Mouse (Mus musculus) stomach, embryonic 14.5 days (tissue): ENCODE results near the gene Ezh1. TPM values are rescaled to one million over a fixed set of nuclear protein-coding genes. Genes with fewer than 3 reads are reported as not detected.

Experiments used
- ATAC-seq: fragments of 200-750 bp; cut with Nextera tagmentation; 2 replicates; pipeline ENCODE4 v1.8.0; 2017; ENCODE audit warnings: low read depth, moderate TSS enrichment; ENCODE audit not compliant: insufficient number of reproducible peaks, insufficient read depth, low FRiP score
- H3K27ac ChIP-seq: fragments of 300-500 bp; sonication (generic); 2 replicates; pipeline ENCODE4 v1.5.1; 2014; ENCODE audit warnings: mild to moderate bottlenecking, low read length, moderate library complexity, mixed read lengths
- H3K27me3 ChIP-seq: fragments of 300-500 bp; sonication (generic); 2 replicates; pipeline ENCODE4 v1.6.1; 2014; ENCODE audit warnings: low read length, control low read depth, mixed read lengths; ENCODE audit not compliant: control insufficient read depth, insufficient read depth
- H3K36me3 ChIP-seq: fragments of 300-500 bp; sonication (generic); 2 replicates; pipeline ENCODE4 v1.6.1; 2014; ENCODE audit warnings: mild to moderate bottlenecking, control low read depth, low read length, moderate library complexity, mixed read lengths; ENCODE audit not compliant: control insufficient read depth, insufficient read depth
- H3K4me1 ChIP-seq: fragments of 300-500 bp; sonication (generic); 2 replicates; pipeline ENCODE4 v1.6.1; 2014; ENCODE audit warnings: low read length, control low read depth, mixed read lengths; ENCODE audit not compliant: control insufficient read depth, insufficient read depth
- H3K4me2 ChIP-seq: fragments of 300-500 bp; sonication (generic); replicated peaks from 2 replicates; pipeline ENCODE4 v1.6.1; 2014; ENCODE audit warnings: low read depth, low read length, control low read depth
- H3K4me3 ChIP-seq: fragments of 300-500 bp; sonication (generic); 2 replicates; pipeline ENCODE4 v1.5.1; 2014; ENCODE audit warnings: low read depth, low read length, control low read depth
- H3K9ac ChIP-seq: fragments of 300-500 bp; sonication (generic); replicated peaks from 2 replicates; pipeline ENCODE4 v1.6.1; 2014; ENCODE audit warnings: low read depth, mild to moderate bottlenecking, control low read depth, low read length, moderate library complexity, mixed read lengths
- H3K9me3 ChIP-seq: fragments of 300-500 bp; sonication (generic); 2 replicates; pipeline ENCODE4 v1.6.1; 2016; ENCODE audit warnings: low read depth, low read length, control low read depth; ENCODE audit not compliant: control insufficient read depth
- WGBS: fragments of 180-500 bp; shearing (Covaris S2); extraction: QIAGEN DNeasy Blood & Tissue Kit; methylation state at CpG from one replicate; pipeline ENCODE4 v1.1.7; 2014; 5-methylcytosine and 5-hydroxymethylcytosine counted together
- polyA plus RNA-seq: library from polyadenylated mRNA; unstranded; fragments of >200 nt; fragmentation: Nextera tagmentation; extraction: Ambion mirVana; gene quantifications from 2 replicates; pipeline ENCODE4 v1.2.1, GENCODE M21; 2014

Ezh1 gene
- polyA plus RNA-seq, 1 experiment from 2014 or later: 19.1 TPM

- peaks cover 13% of the 10 kb centered on the region for H3K36me3 ChIP-seq
- ATAC-seq: no peak
- no peak overlapping the region for H3K4me3 ChIP-seq
- H3K27me3 ChIP-seq: no peaks in the 10 kb centered on the region
- no peak overlapping the region for H3K9ac ChIP-seq
- no peak overlapping the region for H3K4me2 ChIP-seq
- no peaks in the 10 kb centered on the region for H3K9me3 ChIP-seq
- peak overlapping the region; percentile 94 for H3K27ac ChIP-seq
- H3K4me1 ChIP-seq: peaks cover 25% of the 10 kb centered on the region
- 51% methylated on average over 17 of the region's 17 CpGs for WGBS
Observed at GRCm38 (mm10) chr11:101190913-101191907, 35.1 kb downstream of the Ezh1 start.

DNA sequence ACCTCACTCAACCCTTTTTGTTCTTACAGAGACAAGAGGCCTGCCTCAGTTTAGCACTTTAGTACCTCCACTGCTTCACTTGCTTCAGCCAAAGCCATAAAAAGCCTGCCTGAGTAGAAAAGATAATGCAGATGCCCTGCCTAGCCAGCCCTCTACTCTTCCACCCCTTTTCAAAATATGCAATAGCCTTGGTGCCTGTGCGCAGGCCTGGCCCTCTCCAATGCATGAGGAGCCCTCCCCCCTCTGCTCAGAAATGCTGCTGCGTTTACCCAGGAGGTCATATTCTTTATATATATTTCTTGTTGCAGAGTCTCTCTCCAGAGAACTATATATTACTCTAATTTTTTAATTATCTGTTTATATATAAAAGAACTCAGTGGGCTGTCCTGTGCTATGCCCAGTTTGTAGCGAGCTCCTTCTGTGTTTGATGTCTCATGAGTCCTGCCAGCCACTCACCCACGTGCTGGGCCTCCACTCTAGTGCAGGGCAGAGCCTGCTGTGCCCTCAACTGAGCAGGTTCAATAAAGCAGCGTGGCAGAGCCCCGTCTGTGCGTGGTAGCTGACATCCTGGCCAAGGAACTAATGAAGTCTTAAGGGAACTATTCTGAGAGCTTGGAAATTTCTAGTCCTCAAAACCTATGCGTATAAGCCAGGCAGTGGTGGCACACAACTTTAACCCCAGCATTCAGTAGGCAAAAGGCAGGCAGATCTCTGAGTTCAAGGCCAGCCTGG is 35.9 kb downstream of the Ezh1 start:
- Histone ChIP-seq H3K27ac (peak overlapping the region; percentile 94), H3K9me3 (no peaks in the 10 kb centered on the region), H3K4me1 (peaks cover 25% of the 10 kb centered on the region), H3K9ac (no peak overlapping the region), H3K4me2 (no peak overlapping the region), H3K36me3 (peaks cover 9% of the 10 kb centered on the region; the same call in 1 of the 2 replicates), H3K4me3 (no peak overlapping the region), H3K27me3 (no peaks in the 10 kb centered on the region)
- 35% methylated on average over 8 of the region's 8 CpGs for WGBS
- peak; percentile 30; the same call in 1 of the 2 replicates for ATAC-seq

DNA sequence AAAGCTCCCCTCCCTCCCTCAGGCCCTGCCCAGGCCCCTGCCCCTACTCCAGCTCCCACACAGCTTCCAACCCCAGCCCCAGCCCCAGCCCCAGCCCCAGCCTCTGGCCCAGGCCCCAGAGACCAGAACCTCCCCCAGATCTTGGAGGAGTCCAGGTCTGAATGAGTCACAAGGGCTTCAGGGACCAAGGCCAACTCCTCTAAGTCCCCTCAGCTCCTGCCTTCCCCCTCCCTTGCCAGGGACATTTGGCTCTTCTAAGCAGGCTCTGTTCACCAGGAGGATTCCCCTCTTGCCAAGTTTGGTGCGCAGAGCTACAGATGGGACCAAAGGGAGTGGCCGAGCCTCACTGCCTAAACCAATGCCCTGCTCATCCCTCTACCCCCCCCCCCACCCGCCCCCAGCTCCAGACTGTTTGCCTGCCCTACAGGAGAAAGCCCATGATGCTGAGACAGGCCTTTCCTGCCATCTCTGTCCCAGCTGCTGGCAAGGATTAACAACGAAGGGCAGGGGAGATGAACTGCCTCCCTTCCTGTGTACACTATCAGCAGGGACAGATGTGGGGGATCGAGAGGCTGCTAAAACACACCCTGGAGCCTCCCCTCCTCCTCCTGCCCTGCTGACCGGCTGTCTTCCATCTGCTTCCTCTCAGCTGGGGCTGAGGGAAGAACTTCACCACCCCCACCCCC is 36.6 kb downstream of the Ezh1 start:
- Histone ChIP-seq H3K4me2 (no peak overlapping the region), H3K9ac (no peak overlapping the region), H3K27me3 (no peaks in the 10 kb centered on the region), H3K36me3 (peaks cover 3% of the 10 kb centered on the region; the same call in 1 of the 2 replicates), H3K4me1 (peaks cover 25% of the 10 kb centered on the region), H3K27ac (peak overlapping the region; percentile 94), H3K4me3 (no peak overlapping the region), H3K9me3 (no peaks in the 10 kb centered on the region)
- 9% methylated on average over 6 of the region's 6 CpGs for WGBS
- peak; percentile 87 for ATAC-seq

DNA sequence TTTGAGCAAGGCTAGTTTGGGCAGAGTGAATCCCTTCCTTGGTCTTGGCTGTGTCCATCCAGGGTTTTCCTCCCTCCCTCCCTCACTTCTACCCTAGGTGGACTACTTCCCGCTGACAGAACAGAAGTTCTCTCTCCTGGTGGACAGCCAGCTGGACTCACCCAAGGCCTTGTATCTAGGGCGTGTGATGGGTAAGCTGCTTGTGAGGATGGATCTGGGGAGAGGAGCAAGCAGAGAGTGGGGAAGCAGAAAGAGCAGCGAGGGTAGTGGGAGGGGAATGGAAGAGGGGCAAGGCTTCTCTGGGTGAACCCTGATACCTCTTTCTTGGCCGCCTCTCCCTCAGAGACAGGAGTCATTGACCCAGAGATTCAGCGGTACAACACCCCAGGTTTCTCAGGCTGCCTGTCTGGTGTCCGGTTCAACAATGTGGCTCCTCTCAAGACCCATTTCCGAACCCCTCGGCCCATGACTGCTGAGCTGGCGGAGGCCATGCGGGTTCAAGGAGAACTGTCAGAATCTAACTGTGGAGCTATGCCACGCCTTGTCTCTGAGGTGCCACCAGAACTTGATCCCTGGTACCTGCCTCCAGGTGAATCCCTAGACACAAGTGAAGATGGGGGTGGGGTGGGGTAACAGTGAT is 38.0 kb downstream of the Ezh1 start:
- Histone ChIP-seq H3K36me3 (0 out of 2 replicates have a peak, but pooled peaks cover 1% of the 10 kb centered on the region), H3K4me3 (no peak overlapping the region), H3K4me2 (no peak overlapping the region), H3K9ac (no peak overlapping the region), H3K27me3 (no peaks in the 10 kb centered on the region), H3K9me3 (no peaks in the 10 kb centered on the region), H3K4me1 (peaks cover 25% of the 10 kb centered on the region), H3K27ac (peak overlapping the region; percentile 94)
- ATAC-seq: no peak
- 77% methylated on average over 11 of the region's 11 CpGs for WGBS

DNA sequence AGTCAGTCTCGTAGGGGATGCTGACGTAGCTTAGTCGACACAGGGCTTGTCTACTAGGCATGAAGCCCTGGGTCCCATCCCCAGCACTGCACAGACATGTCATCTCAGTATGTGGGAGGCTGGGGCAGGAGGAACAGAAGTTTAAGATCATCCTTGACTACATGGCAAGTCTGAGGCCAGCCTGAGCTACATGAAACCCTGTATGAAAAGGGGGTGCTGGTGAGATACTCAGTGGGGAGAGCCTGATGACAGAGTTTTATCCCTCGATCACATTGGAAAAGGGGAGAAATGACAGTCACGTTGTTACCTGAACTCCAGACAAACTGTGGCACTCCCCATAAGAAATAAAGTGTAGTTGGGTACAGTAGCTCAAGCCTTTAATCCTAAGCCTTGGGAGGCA is 38.7 kb downstream of the Ezh1 start:
- Histone ChIP-seq H3K4me1 (peaks cover 25% of the 10 kb centered on the region), H3K36me3 (no peaks in the 10 kb centered on the region), H3K27me3 (no peaks in the 10 kb centered on the region), H3K9me3 (no peaks in the 10 kb centered on the region), H3K27ac (no peak overlapping the region), H3K9ac (no peak overlapping the region), H3K4me3 (no peak overlapping the region), H3K4me2 (no peak overlapping the region)
- no peak for ATAC-seq
- 94% methylated on average over 5 of the region's 5 CpGs for WGBS

- Histone ChIP-seq H3K27ac (no peak overlapping the region), H3K27me3 (no peaks in the 10 kb centered on the region), H3K9me3 (no peaks in the 10 kb centered on the region), H3K4me2 (no peak overlapping the region), H3K36me3 (no peaks in the 10 kb centered on the region), H3K4me3 (no peak overlapping the region), H3K4me1 (peaks cover 25% of the 10 kb centered on the region), H3K9ac (no peak overlapping the region)
- 89% methylated on average over 27 of the region's 27 CpGs for WGBS
- ATAC-seq: no peak
Observed at GRCm38 (mm10) chr11:101186526-101187247, 39.6 kb downstream of the Ezh1 start.

DNA sequence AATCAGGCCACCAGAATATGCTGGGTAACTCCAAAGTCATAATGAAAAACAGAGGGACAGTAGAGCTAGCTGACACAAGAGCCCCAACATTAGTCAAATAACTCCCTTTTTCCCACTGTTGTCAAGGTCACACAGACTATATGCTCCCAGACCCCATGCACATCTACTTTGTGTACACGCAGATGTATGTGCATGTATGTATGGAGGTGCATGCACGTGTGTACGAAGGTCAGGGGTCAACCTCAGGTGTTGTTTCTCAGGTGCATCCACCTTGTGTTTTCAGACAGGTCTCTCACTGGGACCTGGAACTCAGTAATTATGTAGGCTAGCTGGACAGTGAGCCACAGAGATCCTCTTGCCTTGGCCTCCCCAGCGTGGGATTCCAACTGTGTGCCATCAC is 40.8 kb downstream of the Ezh1 start:
- WGBS: 89% methylated on average over 4 of the region's 4 CpGs
- Histone ChIP-seq H3K9me3 (no peaks in the 10 kb centered on the region), H3K4me1 (peaks cover 17% of the 10 kb centered on the region), H3K27me3 (no peaks in the 10 kb centered on the region), H3K4me2 (no peak overlapping the region), H3K27ac (no peak overlapping the region), H3K9ac (no peak overlapping the region), H3K4me3 (no peak overlapping the region), H3K36me3 (no peaks in the 10 kb centered on the region)
- no peak for ATAC-seq
